ENCODE assay signal across 9 mouse cellular contexts in the genomic region with DNA sequence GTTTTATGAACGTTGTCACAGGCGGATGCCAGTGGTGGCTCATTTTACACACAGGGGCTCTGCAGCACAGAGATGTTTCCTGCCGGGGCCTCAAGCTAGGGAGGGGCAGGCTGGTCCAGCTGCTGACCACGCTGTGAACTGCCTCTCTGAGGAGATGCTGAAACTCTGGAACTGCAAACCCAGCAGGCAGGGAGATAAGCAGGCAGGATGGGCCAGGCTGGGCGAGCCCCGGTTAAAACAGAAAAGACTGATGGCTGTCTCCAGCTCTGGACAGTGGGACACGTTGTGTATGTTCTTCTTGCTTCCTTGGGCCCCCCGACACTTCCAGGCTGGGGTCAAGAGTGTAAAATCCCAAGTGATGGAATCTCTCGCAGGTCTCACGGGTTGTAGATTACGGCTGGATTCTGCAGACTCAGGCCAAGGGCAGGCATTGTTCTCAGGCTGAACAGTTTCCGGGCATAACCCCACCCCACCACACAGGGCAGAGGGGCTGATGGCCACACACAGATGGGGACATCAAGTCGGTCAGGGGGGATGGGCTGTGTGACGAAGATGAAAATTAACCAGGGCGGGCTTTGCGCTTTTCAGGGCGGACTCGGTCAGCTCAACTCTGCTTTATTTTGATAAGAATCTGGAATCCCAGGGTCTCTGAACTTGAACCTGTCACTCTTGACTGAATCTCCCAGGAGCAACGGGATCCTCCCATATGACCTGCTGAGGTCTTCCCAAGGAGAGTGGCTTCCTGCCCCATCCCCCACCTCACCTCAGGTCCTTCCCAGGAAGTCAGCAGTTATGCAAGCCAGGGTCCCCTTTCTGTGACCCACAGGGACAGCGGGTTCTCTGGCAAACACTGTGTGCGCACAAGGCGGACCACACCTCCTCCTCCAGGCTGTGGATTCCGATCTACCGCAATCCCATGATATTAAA. TPM values are rescaled to one million over a fixed set of nuclear protein-coding genes. Genes with fewer than 3 reads are reported as not detected.
DNase-seq lines count a peak whose midpoint lies in the region; ATAC-seq and TF ChIP-seq lines count a peak whose summit lies in the region.
"Had no signal": no experiment of that assay in that cellular context is flagged by ENCODE, and none has a peak within 500 bp of the region (broad histone marks: within the 10 kb centered on the region; RNA-seq: fewer than 3 reads in every experiment).

No protein-coding gene starts in this region.

- DNase-seq in thymus, postnatal 14 days, result peak; percentile 8
- no peak for DNase-seq in thymus, postnatal 36 days
- DNase-seq in hindbrain, embryonic 11.5 days (ENCODE audit: low spot score), result peak; percentile 49
- no peak for DNase-seq in midbrain, postnatal 0 days (ENCODE audit: low spot score)
- DNase-seq in cerebellum, adult 11 months, result no peak
- no peak for DNase-seq in ovary, postnatal 36 days (ENCODE audit: low spot score)
- no peak for DNase-seq in layer of hippocampus, postnatal 14 days (ENCODE audit: low spot score in 2 of 2)

- ATAC-seq in hindbrain, embryonic 11.5 days (ENCODE audit: low FRiP score), result peak; percentile 72; the same call in 1 of the 2 replicates
- ATAC-seq in limb, embryonic 13.5 days (ENCODE audit: low FRiP score, low read depth), result peak; percentile 69
- ATAC-seq in midbrain, postnatal 0 days (ENCODE audit: low FRiP score), result no peak; the same call in 1 of the 2 replicates

- H3K36me3 ChIP-seq in hindbrain, embryonic 11.5 days (ENCODE audit: control insufficient read depth, insufficient read depth, low read length), result no peaks in the 10 kb centered on the region
- no peaks in the 10 kb centered on the region for H3K36me3 ChIP-seq in limb, embryonic 13.5 days
- no peaks in the 10 kb centered on the region for H3K36me3 ChIP-seq in midbrain, postnatal 0 days (ENCODE audit: insufficient read depth, low read length)

- H3K9me3 ChIP-seq in hindbrain, embryonic 11.5 days (ENCODE audit: control insufficient read depth, low read length), result no peaks in the 10 kb centered on the region
- H3K9me3 ChIP-seq in limb, embryonic 13.5 days, result no peaks in the 10 kb centered on the region
- no peaks in the 10 kb centered on the region for H3K9me3 ChIP-seq in midbrain, postnatal 0 days (ENCODE audit: low read length)

- H3K4me3 ChIP-seq in hindbrain, embryonic 11.5 days (ENCODE audit: low read depth, low read length), result no peak overlapping the region
- H3K4me3 ChIP-seq in limb, embryonic 13.5 days, result no peak overlapping the region
- no peak overlapping the region for H3K4me3 ChIP-seq in midbrain, postnatal 0 days (ENCODE audit: low read depth, low read length)

- WGBS in hindbrain, embryonic 11.5 days, result 10% methylated on average over 24 of the region's 24 CpGs
- 6% methylated on average over 24 of the region's 24 CpGs for WGBS in limb, embryonic 13.5 days
- 14% methylated on average over 24 of the region's 24 CpGs for WGBS in midbrain, postnatal 0 days

- no peaks in the 10 kb centered on the region for H3K27me3 ChIP-seq in hindbrain, embryonic 11.5 days (ENCODE audit: control insufficient read depth, insufficient read depth, low read length)
- H3K27me3 ChIP-seq in limb, embryonic 13.5 days, result no peaks in the 10 kb centered on the region
- no peaks in the 10 kb centered on the region for H3K27me3 ChIP-seq in midbrain, postnatal 0 days (ENCODE audit: insufficient read depth, low read length)

- H3K27ac ChIP-seq in hindbrain, embryonic 11.5 days (ENCODE audit: low read depth, low read length), result 0 out of 2 replicates have a peak overlapping the region, but pooled peaks have one; percentile 51
- peak overlapping the region; percentile 44; the same call in 1 of the 2 replicates for H3K27ac ChIP-seq in limb, embryonic 13.5 days
- H3K27ac ChIP-seq in midbrain, postnatal 0 days (ENCODE audit: low read depth, low read length), result no peak overlapping the region

- TF ChIP-seq CTCF in midbrain, postnatal 0 days (IDR thresholded peaks at IDR 0.05), result no peak

- peak overlapping the region; percentile 26; the same call in 1 of the 2 replicates for H3K4me2 ChIP-seq in hindbrain, embryonic 11.5 days (replicated peaks; ENCODE audit: low read depth, low read length)
- peak overlapping the region; percentile 42 for H3K4me2 ChIP-seq in limb, embryonic 13.5 days (replicated peaks)
- 0 out of 2 replicates have a peak overlapping the region, but pooled peaks have one; percentile 0 for H3K4me2 ChIP-seq in midbrain, postnatal 0 days (ENCODE audit: low read depth, low read length, poor library complexity, severe bottlenecking)

- 0 out of 2 replicates have a peak overlapping the region, but pooled peaks have one; percentile 20 for H3K9ac ChIP-seq in hindbrain, embryonic 11.5 days (ENCODE audit: low read depth, low read length)
- no peak overlapping the region for H3K9ac ChIP-seq in limb, embryonic 13.5 days
- H3K9ac ChIP-seq in midbrain, postnatal 0 days (replicated peaks; ENCODE audit: low read length, poor library complexity, severe bottlenecking), result no peak overlapping the region

- peaks cover 2% of the 10 kb centered on the region; the same call in 1 of the 2 replicates for H3K4me1 ChIP-seq in hindbrain, embryonic 11.5 days (replicated peaks; ENCODE audit: control insufficient read depth, insufficient read depth, low read length)
- H3K4me1 ChIP-seq in limb, embryonic 13.5 days, result peaks cover 30% of the 10 kb centered on the region
- H3K4me1 ChIP-seq in midbrain, postnatal 0 days (ENCODE audit: insufficient read depth, low read length), result no peaks in the 10 kb centered on the region; the same call in 1 of the 2 replicates

RNA-seq across cellular contexts. Expression of gene Col13a1, which starts 49.9 kb away (rescaled TPM):
- polyA plus RNA-seq in hindbrain, embryonic 11.5 days (2014; fragmentation: Nextera tagmentation; extraction: Ambion mirVana), result 1.5 and 1.9 TPM in 2 replicates
- polyA plus RNA-seq in limb, embryonic 13.5 days (2015; fragmentation: Nextera tagmentation; extraction: Ambion mirVana), result 4.0 and 4.6 TPM in 2 replicates
- total RNA-seq in midbrain, postnatal 0 days (2014; rRNA removed), result 2.6 and 3.7 TPM in 2 replicates
- 1.2 TPM in 2 replicates for polyA plus RNA-seq in midbrain, postnatal 0 days (2015; fragmentation: Nextera tagmentation; extraction: Ambion mirVana)
- 1 to 10 TPM; 1.7 to 2.4 TPM for total RNA-seq in layer of hippocampus, postnatal 14 days (2021)
- total RNA-seq: MEL had no signal

Comparison
In these comparisons a context has a peak if more than half of its experiments do, and no peak if none do; other contexts are left out.
1. DNase-seq: peak in thymus, postnatal 14 days (single experiment) and hindbrain, embryonic 11.5 days (single experiment); none in thymus, postnatal 36 days (0 of 2), midbrain, postnatal 0 days (single experiment), cerebellum, adult 11 months (single experiment), ovary, postnatal 36 days (single experiment) and layer of hippocampus, postnatal 14 days (0 of 2).
2. Peak in every context shown above with its lines, with median percentiles within 50 percentile points of each other: H3K4me2 ChIP-seq.